In genomic region chr14:21584468-21585135, GRCm38 (mm10) we compare ENCODE assay signal across 9 mouse cellular contexts.
A peak's percentile ranks its signal among the peaks of the same experiment; 100 is the strongest.
DNase-seq lines count a peak whose midpoint lies in the region; ATAC-seq and TF ChIP-seq lines count a peak whose summit lies in the region.
"Had no signal": no experiment of that assay in that cellular context is flagged by ENCODE, and none has a peak within 500 bp of the region (broad histone marks: within the 10 kb centered on the region; RNA-seq: fewer than 3 reads in every experiment).

No protein-coding gene starts in this region.

- H3K4me1 ChIP-seq in heart, embryonic 13.5 days = peaks cover 82% of the 10 kb centered on the region
- peaks cover 94% of the 10 kb centered on the region for H3K4me1 ChIP-seq in E14TG2a.4 (replicated peaks; ENCODE audit: low read depth, low read length)
- H3K4me1 ChIP-seq in liver, embryonic 14.5 days (replicated peaks; ENCODE audit: control insufficient read depth in 2 of 2, insufficient read depth in 2 of 2, low read length in 1 of 2) = peaks cover 9 to 11% of the 10 kb centered on the region in 2 experiments; a peak in 3 of 4 replicates

- H3K9me3 ChIP-seq in heart, embryonic 13.5 days = no peaks in the 10 kb centered on the region
- H3K9me3 ChIP-seq in E14TG2a.4 (ENCODE audit: low read length) = no peaks in the 10 kb centered on the region
- H3K9me3 ChIP-seq in liver, embryonic 14.5 days (ENCODE audit: control insufficient read depth, low read length) = no peaks in the 10 kb centered on the region

- H3K27ac ChIP-seq in heart, embryonic 13.5 days (replicated peaks) = peak overlapping the region; percentile 30; the same call in 1 of the 2 replicates
- H3K27ac ChIP-seq in liver, embryonic 14.5 days = no peak overlapping the region

- H3K27me3 ChIP-seq in heart, embryonic 13.5 days (replicated peaks) = no peaks in the 10 kb centered on the region
- H3K27me3 ChIP-seq in E14TG2a.4 (ENCODE audit: insufficient read depth, low read length) = no peaks in the 10 kb centered on the region
- H3K27me3 ChIP-seq in liver, embryonic 14.5 days (ENCODE audit: control insufficient read depth, insufficient read depth, low read length) = no peaks in the 10 kb centered on the region

- no peak for ATAC-seq in heart, embryonic 13.5 days (ENCODE audit: extremely low read depth, insufficient number of reproducible peaks, low FRiP score, low TSS enrichment)
- peak; percentile 50; the same call in 1 of the 2 replicates for ATAC-seq in liver, embryonic 14.5 days (ENCODE audit: insufficient read depth)
- ATAC-seq in inflammation-experienced regulatory T-cells, adult 6 months = no peak

- no peak overlapping the region for H3K9ac ChIP-seq in heart, embryonic 13.5 days
- no peak overlapping the region for H3K9ac ChIP-seq in liver, embryonic 14.5 days (replicated peaks)

- no peak for DNase-seq in heart, postnatal 25 days (ENCODE audit: low spot score)
- peak; percentile 60 for DNase-seq in brain, embryonic 14.5 days (ENCODE audit: low read depth)
- peak in 2 of 3 experiments; percentile 40 to 44 for DNase-seq in liver, embryonic 14.5 days (ENCODE audit: low read depth in 3 of 3, low spot score in 3 of 3)
- DNase-seq in left cerebral cortex, postnatal 25 days (ENCODE audit: low spot score in 2 of 2) = no peak
- no peak for DNase-seq in kidney, adult 9 months
- DNase-seq: spleen, adult 18-20 months had no signal

- TF ChIP-seq CTCF in E14TG2a.4 (conservative IDR thresholded peaks at IDR 0.05; ENCODE audit: low read length) = peak; percentile 61
- peak; percentile 54; the same call in 1 of the 2 replicates for TF ChIP-seq CTCF in brain, embryonic 14.5 days (IDR thresholded peaks at IDR 0.05; ENCODE audit: borderline replicate concordance, extremely low read depth, insufficient read depth, insufficient read length)
- peak; percentile 72 for TF ChIP-seq CTCF in liver, embryonic 14.5 days (IDR thresholded peaks at IDR 0.05; ENCODE audit: low read depth)

- intact Hi-C loops in heart, postnatal 25 days (cut with DNase I) = no loop called here
- intact Hi-C loops in left cerebral cortex, postnatal 25 days (cut with DNase I) = no loop called here

- 34% methylated on average over 6 of the region's 6 CpGs for WGBS in heart, embryonic 13.5 days
- WGBS in liver, embryonic 14.5 days (ENCODE audit: insufficient replicate concordance) = 40% methylated on average over 6 of the region's 6 CpGs

- H3K4me2 ChIP-seq in heart, embryonic 13.5 days = no peak overlapping the region
- no peak overlapping the region for H3K4me2 ChIP-seq in liver, embryonic 14.5 days (ENCODE audit: low read depth)

- no peak for TF ChIP-seq POLR2A in brain, embryonic 14.5 days (IDR thresholded peaks at IDR 0.05; ENCODE audit: borderline replicate concordance, extremely low read depth, insufficient read depth, insufficient read length, poor library complexity, severe bottlenecking)

- H3K4me3 ChIP-seq in heart, embryonic 13.5 days = no peak overlapping the region
- 0 out of 2 replicates have a peak overlapping the region, but pooled peaks have one; percentile 21 for H3K4me3 ChIP-seq in E14TG2a.4 (replicated peaks; ENCODE audit: low read length)
- H3K4me3 ChIP-seq in liver, embryonic 14.5 days (ENCODE audit: insufficient read depth in 1 of 2, low read depth in 2 of 2, low read length in 2 of 2) = no peak overlapping the region

- no peak for TF ChIP-seq EP300 in liver, embryonic 14.5 days (IDR thresholded peaks at IDR 0.05; ENCODE audit: low read depth)

- no peaks in the 10 kb centered on the region for H3K36me3 ChIP-seq in heart, embryonic 13.5 days
- peaks cover 66% of the 10 kb centered on the region for H3K36me3 ChIP-seq in E14TG2a.4 (ENCODE audit: insufficient read depth, low read length)
- no peaks in the 10 kb centered on the region for H3K36me3 ChIP-seq in liver, embryonic 14.5 days (replicated peaks; ENCODE audit: control insufficient read depth, insufficient read depth, low read depth)

Comparison
In these comparisons a context has a peak if more than half of its experiments do, and no peak if none do; other contexts are left out.
1. DNase-seq: peak in brain, embryonic 14.5 days (single experiment) and liver, embryonic 14.5 days (2 of 3); none in heart, postnatal 25 days (single experiment), left cerebral cortex, postnatal 25 days (0 of 2) and kidney, adult 9 months (single experiment).
2. Peak in every context shown above with its lines, with median percentiles within 50 percentile points of each other: CTCF ChIP-seq.